Mouse (Mus musculus): ENCODE data around the gene Armc3. TPM values are rescaled to one million over a fixed set of nuclear protein-coding genes. Genes with fewer than 3 reads are reported as not detected.
"Not testable (repeated sequence)": the region's sequence is repeated elsewhere in the genome, so short reads cannot be mapped to it uniquely, and the experiment has no call there.

Armc3 gene
- total and polyA plus RNA-seq, 3 experiments, result 0.07 to 0.31 TPM; not detected in 1

DNA sequence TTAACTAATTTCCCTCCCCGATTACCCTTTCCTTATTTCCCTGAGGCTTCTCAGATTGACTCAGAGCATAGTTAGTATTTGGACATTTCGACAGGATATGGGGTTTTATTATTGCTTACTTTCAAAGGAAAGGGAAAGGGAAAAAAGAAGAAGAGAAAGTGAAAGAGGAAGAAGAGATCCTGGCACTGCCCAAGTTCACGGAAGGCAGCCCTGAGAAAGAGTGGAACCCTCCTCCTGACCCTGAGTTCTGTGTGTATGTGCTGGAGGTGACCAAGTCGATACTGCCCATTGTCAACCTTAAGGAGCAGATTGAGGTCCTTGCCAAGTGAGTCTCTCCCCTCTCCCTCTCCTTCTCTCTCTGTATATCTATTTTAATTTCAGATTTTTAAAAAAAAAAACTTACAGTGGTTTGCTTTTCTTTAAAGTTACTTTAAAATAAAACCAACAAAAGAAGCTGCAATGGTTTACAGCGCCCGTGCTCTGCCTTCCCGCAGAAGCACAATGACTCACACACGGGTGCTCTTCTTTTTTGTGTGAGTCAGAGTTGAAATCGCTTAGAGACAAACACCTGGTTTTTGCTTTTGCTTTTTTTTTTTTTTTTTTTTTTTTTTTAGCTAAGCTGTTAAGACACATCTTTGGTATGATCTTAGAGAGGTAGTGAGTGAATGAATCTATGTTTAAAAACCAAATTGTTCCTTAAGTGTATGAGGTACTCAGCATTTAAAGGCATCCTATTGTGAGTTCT is 101.4 kb downstream of the Armc3 start (continued):
- TF ChIP-seq EP300 (IDR thresholded peaks at IDR 0.05; ENCODE audit: low read depth in 1 of 2, low read length in 2 of 2) (peak in 1 of 2 experiments; percentile 29; a peak in 1 of 4 replicates), TAL1 (IDR thresholded peaks at IDR 0.05; ENCODE audit: low read length) (no peak), ZC3H11A (IDR thresholded peaks at IDR 0.05; ENCODE audit: low read depth, low read length) (no peak)

DNA sequence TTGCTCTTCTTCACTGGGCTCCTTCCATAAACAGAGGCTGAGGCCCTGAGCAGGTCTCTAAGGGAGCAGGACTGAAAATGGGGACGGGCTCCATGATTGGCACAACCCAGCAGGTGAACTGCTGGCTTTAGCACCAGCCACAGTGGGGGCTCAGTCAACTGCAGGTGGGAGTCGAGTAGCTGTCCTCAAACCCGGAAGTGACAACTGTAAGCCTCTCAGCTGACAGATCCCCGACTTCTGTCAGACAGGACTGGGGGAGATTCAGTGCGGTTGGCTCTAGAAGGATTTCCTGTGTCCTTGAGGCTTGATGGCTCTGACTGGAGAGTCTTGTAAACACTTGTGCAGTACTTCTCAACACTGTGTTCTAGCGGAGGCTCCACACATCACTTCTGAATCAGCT is 102.1 kb downstream of the Armc3 start:
- H3K9me3 ChIP-seq (replicated peaks; ENCODE audit: insufficient read depth, low read length), result no peaks in the 10 kb centered on the region
- H3K27me3 ChIP-seq (ENCODE audit: control insufficient read depth in 1 of 2, insufficient read depth in 2 of 2, low read length in 2 of 2), result no peaks in the 10 kb centered on the region
- peak overlapping the region; percentile 59 for H3K9ac ChIP-seq (ENCODE audit: control insufficient read depth, low read depth, low read length, poor library complexity, severe bottlenecking)
- DNase-seq (ENCODE audit: low read depth, low spot score), result peak; percentile 67
- H3K4me3 ChIP-seq (ENCODE audit: control insufficient read depth in 1 of 2, insufficient read depth in 1 of 2, low read depth in 2 of 2, low read length in 2 of 2), result peak overlapping the region; percentile 57 to 88
- peaks cover 0 to 13% of the 10 kb centered on the region in 2 experiments; a peak in 1 of 4 replicates for H3K4me1 ChIP-seq (ENCODE audit: control insufficient read depth in 1 of 2, insufficient read depth in 2 of 2, low read length in 2 of 2)
- TF ChIP-seq ELF1 (IDR thresholded peaks at IDR 0.05; ENCODE audit: low read depth, low read length) (peak; percentile 90), SIN3A (IDR thresholded peaks at IDR 0.05; ENCODE audit: low read length) (peak; percentile 53; the same call in 1 of the 2 replicates), CTCF (IDR thresholded peaks at IDR 0.05 in 2 of 3, conservative IDR thresholded peaks at IDR 0.05 in 1 of 3; ENCODE audit: control insufficient read depth in 1 of 3, insufficient read depth in 1 of 3, low read depth in 2 of 3, low read length in 3 of 3, poor library complexity in 1 of 3, severe bottlenecking in 1 of 3) (no peak), MAFK (IDR thresholded peaks at IDR 0.05; ENCODE audit: borderline replicate concordance, low read depth, low read length) (no peak), USF1 (IDR thresholded peaks at IDR 0.05; ENCODE audit: low read depth, low read length) (0 out of 2 replicates have a peak, but pooled peaks have one; percentile 4), ETS1 (IDR thresholded peaks at IDR 0.05; ENCODE audit: low read depth, low read length) (peak; percentile 56; the same call in 1 of the 2 replicates)
- H3K27ac ChIP-seq (ENCODE audit: control insufficient read depth, low read depth, low read length), result no peak overlapping the region
- H3K79me2 ChIP-seq (ENCODE audit: control insufficient read depth, insufficient read depth, low read length, poor library complexity), result no peaks in the 10 kb centered on the region
- H3K36me3 ChIP-seq (ENCODE audit: control insufficient read depth in 1 of 2, insufficient read depth in 2 of 2, low read length in 2 of 2), result no peaks in the 10 kb centered on the region

DNA sequence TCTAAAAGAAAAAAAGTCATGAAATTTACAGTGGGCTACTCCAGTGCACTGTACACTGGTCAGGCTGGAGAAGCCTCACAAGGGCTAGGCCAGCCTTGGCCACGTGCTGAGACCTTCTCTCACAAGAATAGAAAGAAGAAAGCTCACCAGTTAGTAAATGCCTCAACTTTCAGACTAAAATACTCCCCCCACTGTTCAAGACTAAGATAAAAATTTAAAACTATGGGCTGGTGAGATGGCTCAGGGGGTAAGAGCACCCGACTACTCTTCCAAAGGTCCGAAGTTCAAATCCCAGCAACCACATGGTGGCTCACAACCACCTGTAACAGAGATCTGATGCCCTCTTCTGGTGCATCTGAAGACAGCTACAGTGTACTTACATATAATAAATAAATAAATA is 104.0 kb downstream of the Armc3 start:
- not testable (repeated sequence) for H3K9ac ChIP-seq (ENCODE audit: control insufficient read depth, low read depth, low read length, poor library complexity, severe bottlenecking); H3K4me3 ChIP-seq (ENCODE audit: control insufficient read depth in 1 of 2, insufficient read depth in 1 of 2, low read depth in 2 of 2, low read length in 2 of 2); H3K9me3 ChIP-seq (replicated peaks; ENCODE audit: insufficient read depth, low read length); H3K27me3 ChIP-seq (ENCODE audit: control insufficient read depth in 1 of 2, insufficient read depth in 2 of 2, low read length in 2 of 2); H3K36me3 ChIP-seq (ENCODE audit: control insufficient read depth in 1 of 2, insufficient read depth in 2 of 2, low read length in 2 of 2); H3K79me2 ChIP-seq (ENCODE audit: control insufficient read depth, insufficient read depth, low read length, poor library complexity); H3K27ac ChIP-seq (ENCODE audit: control insufficient read depth, low read depth, low read length)
- H3K4me1 ChIP-seq (ENCODE audit: control insufficient read depth in 1 of 2, insufficient read depth in 2 of 2, low read length in 2 of 2), result peaks cover 0 to 13% of the 10 kb centered on the region in 2 experiments; a peak in 1 of 4 replicates
- peak; percentile 28 for DNase-seq (ENCODE audit: low read depth, low spot score)
- peak; percentile 95 for TF ChIP-seq TBP (IDR thresholded peaks at IDR 0.05; ENCODE audit: low read depth, low read length)

DNA sequence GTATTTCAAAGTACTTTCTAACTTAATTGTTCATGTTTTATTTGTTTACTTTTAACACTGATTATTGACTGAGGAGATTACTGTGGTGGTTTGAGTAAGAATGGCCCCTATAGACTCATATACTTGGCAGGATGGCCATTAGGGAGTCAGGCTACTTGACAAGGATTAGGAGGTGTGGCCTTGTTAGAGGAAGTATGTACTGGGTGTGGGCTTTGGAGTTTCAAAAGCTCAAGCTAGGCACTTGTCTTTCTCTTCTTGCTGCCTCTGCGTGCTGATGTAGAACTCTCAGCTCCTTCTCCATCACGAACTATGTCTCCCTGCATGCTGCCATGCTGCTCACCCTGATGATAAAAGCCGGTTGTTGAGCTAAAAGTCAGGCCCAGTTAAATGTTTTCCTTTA is 111.4 kb downstream of the Armc3 start:
- H3K4me1 ChIP-seq (ENCODE audit: control insufficient read depth in 1 of 2, insufficient read depth in 2 of 2, low read length in 2 of 2), result 0 out of 4 replicates have a peak, but pooled peaks cover 0 to 2% of the 10 kb centered on the region in 2 experiments
- no peaks in the 10 kb centered on the region for H3K9me3 ChIP-seq (replicated peaks; ENCODE audit: insufficient read depth, low read length)
- H3K79me2 ChIP-seq (ENCODE audit: control insufficient read depth, insufficient read depth, low read length, poor library complexity), result no peaks in the 10 kb centered on the region
- no peak overlapping the region for H3K4me3 ChIP-seq (ENCODE audit: control insufficient read depth in 1 of 2, insufficient read depth in 1 of 2, low read depth in 2 of 2, low read length in 2 of 2)
- H3K36me3 ChIP-seq (ENCODE audit: control insufficient read depth in 1 of 2, insufficient read depth in 2 of 2, low read length in 2 of 2), result no peaks in the 10 kb centered on the region
- H3K27ac ChIP-seq (ENCODE audit: control insufficient read depth, low read depth, low read length), result no peak overlapping the region
- TF ChIP-seq POLR2A (IDR thresholded peaks at IDR 0.05; ENCODE audit: control insufficient read depth in 1 of 2, insufficient read depth in 1 of 2, low read depth in 1 of 2, low read length in 2 of 2, poor library complexity in 1 of 2), result no peak
- no peak for TF ChIP-seq ZKSCAN1 (IDR thresholded peaks at IDR 0.05; ENCODE audit: low read depth, low read length)
- TF ChIP-seq TBP (IDR thresholded peaks at IDR 0.05; ENCODE audit: low read depth, low read length), result no peak
- TF ChIP-seq ZMIZ1 (IDR thresholded peaks at IDR 0.05; ENCODE audit: low read depth, low read length), result no peak
- TF ChIP-seq BHLHE40 (IDR thresholded peaks at IDR 0.05; ENCODE audit: borderline replicate concordance, low read depth, low read length), result no peak
- no peak for TF ChIP-seq CTCF (IDR thresholded peaks at IDR 0.05 in 2 of 3, conservative IDR thresholded peaks at IDR 0.05 in 1 of 3; ENCODE audit: control insufficient read depth in 1 of 3, insufficient read depth in 1 of 3, low read depth in 2 of 3, low read length in 3 of 3, poor library complexity in 1 of 3, severe bottlenecking in 1 of 3)
- TF ChIP-seq CHD1 (IDR thresholded peaks at IDR 0.05; ENCODE audit: low read depth, low read length), result no peak
- TF ChIP-seq HCFC1 (IDR thresholded peaks at IDR 0.05; ENCODE audit: low read depth, low read length), result no peak
- no peak for TF ChIP-seq GATA1 (IDR thresholded peaks at IDR 0.05; ENCODE audit: low read depth, low read length)
- TF ChIP-seq POLR2AphosphoS2 (IDR thresholded peaks at IDR 0.05; ENCODE audit: low read length), result no peak
- TF ChIP-seq UBTF (IDR thresholded peaks at IDR 0.05; ENCODE audit: borderline replicate concordance, insufficient read depth, low read depth, low read length), result no peak
- no peak overlapping the region for H3K9ac ChIP-seq (ENCODE audit: control insufficient read depth, low read depth, low read length, poor library complexity, severe bottlenecking)
- H3K27me3 ChIP-seq (ENCODE audit: control insufficient read depth in 1 of 2, insufficient read depth in 2 of 2, low read length in 2 of 2), result no peaks in the 10 kb centered on the region
- DNase-seq (ENCODE audit: low read depth, low spot score), result peak; percentile 31

All from MEL (cell line).